Mouse (Mus musculus) urinary bladder, postnatal 10 days (tissue): ENCODE results near the gene Rnf38.

Experiments
- DNase-seq: peaks from one replicate; pipeline ENCODE4 v3.0.0; 2022; ENCODE audit warnings: low spot score

The Rnf38 gene

DNA sequence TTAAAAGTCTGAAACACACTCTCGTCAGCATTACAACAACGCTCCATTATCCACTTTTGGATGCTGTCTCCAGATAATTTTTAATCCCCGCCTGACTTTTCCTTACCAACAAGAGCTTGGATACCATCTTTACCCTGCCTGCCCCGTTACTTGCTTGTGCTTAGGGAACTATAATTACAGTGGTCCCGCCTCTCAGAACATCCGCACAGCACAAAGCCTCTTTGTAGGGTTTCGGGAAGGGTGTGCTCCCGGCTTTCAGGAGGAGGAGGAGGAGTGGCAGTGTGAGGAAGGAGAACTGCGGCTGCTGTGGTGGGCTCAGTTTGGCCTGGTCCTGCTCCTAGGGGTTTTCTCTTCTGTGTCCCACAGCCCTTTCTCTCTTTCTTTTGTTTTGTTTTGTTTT is 9.4 kb downstream of the Rnf38 start:
- DNase-seq, result no peak

DNA sequence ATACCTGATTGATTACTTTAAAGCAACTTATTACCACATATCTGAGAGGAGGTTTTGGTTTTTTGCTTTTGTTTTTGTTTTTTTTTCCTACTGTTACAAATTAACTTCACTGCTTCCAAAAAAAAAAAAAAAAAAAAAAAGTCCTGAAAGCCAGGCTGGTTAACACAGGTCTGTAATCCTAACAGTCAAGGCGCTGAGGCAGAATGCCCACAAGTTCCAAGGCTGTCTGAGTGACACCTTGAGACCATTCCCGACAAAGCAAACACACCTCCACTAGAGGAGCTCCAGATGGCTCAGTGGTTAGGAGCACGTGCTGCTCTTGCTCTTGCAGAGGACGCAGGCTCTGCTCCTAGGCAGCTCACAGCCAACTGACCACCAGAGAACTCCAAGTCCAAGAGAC is 10.1 kb downstream of the Rnf38 start:
- DNase-seq, result no peak

DNA sequence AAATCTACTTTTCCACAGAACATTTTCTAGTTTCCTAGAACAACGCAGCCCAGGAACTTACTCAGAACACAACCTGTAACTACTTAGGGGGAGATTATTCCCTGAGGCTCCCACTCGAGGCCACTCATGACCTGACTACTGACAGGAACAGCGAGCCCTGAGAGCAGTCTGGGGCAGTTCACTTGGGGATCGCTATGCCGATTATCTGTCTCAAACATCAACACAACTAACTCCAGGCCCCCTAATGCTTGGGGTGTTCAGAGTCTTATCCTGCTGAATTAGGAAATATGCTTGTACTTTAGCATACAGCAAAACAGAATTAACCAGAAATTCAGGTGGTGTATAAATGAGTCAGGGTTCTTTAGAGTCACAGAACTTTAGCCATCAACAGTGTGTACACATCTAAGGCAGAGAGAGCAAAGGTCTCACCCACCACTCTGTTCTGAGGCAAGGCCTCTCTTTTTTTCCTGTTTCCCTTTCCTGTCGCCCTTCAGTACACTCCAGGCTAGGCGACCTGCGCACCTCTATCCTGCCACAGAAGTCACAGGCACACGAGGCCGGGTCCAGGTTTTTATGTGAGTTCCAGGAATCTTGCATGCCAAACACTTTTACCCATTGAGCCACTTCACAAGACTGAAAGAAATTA is 16.7 kb downstream of the Rnf38 start:
- DNase-seq, result no peak

DNA sequence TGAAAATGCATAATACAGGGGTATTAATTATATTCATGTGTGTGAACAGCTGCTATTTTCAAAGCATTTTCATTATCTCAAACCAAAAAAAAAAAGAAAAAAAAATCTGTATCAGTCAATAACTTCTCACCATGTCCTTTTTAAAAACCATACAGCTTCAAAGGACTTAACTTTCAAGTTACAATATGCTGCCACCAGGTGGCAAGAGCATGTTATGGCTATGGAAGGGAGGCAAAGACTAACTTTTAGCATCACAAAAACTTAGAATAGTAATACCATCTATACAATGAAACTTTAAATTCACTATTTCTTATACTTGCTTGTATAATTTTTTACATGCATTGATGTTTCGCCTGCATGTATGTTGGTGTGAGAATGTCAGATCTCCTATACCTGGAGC is 33.6 kb downstream of the Rnf38 start:
- no peak for DNase-seq

DNA sequence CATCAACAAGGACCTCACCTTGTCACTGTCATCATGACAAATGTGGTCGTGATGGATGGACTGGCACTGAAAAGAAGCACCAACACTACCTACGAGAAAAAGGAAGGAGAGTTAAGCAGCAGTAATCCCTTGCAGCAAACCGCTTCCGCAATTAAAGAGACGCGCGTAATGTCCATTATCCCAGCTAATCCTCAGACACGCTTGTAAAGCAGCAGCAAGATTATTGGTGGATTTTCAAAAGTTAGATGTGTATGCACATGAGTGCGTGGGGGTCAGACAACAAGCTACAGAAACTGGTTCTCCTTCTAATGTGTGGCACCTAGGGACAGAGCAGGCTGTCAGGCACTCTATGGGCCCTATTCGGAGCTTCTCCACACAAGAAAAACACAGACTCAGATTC is 46.2 kb downstream of the Rnf38 start:
- no peak for DNase-seq

DNA sequence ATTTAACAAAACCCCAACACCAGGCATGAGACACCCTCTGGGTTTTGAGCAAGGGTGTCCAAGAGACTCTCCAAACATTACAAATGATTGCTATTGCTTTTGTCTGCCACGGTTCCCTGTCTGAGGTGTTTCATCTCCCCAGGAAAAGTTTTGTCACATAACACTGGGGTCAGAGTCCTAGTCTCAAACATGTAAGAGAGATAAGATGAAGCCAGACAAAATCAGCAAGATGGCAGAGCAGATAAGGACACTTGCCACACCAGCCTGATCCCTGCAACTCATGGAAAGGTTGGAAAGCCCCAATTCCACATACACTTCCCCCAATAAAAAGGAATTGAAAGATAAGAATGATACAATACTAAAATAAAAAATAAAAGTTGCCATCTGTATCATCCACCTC is 49.7 kb downstream of the Rnf38 start:
- DNase-seq, result no peak

DNA sequence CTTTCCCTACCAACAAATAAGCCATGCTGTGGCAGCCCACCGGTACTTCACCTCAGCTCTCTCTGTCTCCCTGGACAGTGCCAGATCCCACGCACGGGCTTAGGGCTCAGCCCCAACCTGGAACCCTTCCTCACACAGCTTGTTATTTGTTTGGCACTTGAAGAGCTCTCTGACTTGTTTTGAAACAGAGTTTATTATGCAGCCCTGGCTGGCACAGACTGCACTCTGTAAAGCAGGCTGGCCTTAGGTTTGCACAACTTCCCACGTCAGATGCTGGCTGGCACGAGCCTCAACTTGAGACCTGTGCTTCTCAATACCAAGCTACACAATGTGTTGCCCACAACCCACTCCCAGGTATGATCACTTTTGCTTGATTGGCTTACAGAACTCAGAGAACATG is 53.8 kb downstream of the Rnf38 start:
- DNase-seq, result no peak

DNA sequence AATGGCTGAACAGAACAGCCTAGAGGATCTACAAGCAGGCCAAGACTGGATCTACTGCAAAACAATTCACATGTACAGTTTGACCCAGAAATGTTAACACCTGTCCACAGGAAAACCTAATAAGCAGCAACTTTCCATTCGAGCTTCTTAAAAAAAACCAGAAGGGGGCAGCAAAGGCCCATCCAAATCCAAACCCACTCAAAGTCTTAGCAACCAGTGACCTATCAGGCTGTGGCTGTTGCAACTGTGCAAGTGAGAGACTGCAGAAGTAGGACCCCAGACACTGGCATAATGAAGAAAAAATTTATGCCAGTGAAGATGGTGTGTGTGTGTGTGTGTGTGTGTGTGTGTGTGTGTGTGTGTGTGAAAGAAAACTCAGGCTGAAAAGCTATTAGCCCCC is 60.4 kb downstream of the Rnf38 start:
- no peak for DNase-seq

DNA sequence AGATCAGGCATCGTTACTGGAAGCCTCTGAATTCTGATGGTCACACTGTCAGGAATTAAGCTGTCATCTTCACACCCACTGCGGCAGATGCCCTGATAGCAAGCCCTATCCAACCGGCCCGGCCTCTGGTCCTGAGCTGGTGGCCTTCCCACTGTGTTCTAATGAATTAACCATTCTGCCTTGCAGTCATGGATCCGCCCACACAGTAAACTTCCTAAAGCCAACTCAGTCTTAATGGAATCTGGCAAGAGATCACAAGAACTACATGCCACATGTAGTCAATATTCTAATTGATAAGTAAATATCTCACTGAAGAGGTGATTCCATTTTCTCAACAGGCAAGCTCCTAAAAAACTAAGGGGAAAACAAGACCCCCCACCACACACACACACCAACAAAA is 60.9 kb downstream of the Rnf38 start:
- no peak for DNase-seq

DNA sequence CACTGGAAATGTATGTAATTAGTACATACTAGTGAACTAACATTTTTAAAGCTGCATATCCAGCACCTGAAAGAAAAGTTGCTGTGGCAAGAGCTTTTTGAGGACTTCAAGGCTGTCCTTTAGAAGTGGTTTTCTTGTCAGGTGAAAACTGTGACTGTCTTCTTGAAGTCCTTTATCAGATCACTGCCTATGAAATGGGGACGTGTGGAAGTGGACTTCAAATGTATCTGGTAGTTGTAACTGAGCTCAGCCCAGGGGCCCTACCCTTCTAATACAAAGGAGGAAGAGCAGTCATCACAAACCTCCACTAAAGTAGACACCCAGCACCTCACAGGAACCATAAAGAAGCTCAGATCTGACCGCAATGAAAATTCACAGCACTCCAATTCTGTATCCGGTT is 63.7 kb downstream of the Rnf38 start:
- no peak for DNase-seq

DNA sequence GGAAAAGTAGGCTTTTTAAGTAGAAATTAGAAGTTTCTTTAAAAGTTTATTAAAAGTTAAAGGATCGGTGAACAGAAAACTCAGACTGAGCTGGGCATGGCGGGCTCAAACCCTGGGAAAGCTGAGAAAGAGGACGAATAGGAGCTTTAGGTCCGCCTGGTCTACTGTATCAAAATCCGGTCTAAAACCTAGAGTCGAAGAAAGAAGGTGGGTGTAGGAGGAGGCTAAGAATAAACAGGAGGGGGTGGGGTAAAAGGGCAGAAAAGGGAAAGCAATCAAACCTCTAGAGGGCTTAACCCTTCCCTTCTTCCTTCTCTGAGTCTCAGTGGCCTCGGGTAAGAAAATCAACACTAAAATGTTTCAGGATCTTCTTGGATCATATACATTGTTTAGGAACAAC is 64.8 kb downstream of the Rnf38 start:
- no peak for DNase-seq

DNA sequence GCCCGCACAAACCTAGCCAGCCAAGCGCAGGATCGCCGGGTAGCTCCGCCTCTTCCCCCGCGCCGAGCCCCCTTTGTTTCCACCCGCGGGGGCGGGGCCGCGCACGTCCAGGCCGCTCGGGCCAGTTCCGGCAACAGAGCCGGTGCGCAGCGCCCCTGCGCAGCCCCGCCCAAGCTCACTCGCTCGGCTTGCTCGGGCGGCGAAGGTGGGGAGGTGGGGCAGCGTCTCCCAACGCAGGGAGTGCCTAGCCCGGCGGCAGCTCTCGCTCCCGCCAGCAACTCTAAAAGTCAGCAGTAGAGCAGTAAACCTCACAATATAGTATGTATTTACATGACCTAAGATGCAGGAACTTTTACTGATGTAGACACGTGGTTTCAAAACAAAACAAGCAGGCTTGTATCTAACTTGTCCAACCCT is 65.3 kb downstream of the Rnf38 start:
- peak; percentile 90 for DNase-seq

DNA sequence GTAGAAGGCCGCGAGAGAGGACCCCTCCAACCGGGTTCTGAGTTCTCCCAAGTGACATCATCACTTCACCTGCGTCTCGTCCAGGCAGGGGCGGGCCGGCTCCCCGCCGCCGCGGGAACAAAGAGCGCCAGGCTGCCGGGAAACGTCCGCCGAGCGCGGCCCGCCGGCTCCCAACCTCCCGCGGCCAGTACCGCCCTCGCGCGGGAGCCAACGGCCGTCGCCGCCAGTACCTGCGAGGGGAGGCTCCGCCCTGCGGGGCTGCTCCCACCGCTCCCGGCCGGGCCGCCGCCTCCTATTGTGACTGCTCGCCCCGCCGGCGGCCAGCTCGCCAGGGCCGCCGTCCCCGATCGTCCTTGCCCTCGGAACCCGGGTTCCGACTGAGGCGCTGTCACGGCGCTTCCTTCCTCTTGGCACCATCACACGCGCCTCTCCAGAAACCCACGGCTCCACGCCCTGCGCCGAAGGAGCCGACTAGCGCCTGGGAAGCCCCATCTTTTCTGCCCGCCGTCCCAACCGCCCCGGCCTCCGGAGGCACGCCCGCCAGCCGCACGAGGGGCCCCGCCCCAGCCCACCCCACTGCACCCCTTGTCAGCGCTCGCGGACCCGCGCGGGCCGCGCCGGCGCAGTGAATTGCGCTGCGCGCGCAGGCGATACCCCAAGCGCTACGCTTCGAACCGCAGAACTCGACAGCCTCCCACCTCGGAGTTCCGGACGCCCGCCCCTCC is 66.0 kb downstream of the Rnf38 start:
- peak; percentile 33 for DNase-seq

DNA sequence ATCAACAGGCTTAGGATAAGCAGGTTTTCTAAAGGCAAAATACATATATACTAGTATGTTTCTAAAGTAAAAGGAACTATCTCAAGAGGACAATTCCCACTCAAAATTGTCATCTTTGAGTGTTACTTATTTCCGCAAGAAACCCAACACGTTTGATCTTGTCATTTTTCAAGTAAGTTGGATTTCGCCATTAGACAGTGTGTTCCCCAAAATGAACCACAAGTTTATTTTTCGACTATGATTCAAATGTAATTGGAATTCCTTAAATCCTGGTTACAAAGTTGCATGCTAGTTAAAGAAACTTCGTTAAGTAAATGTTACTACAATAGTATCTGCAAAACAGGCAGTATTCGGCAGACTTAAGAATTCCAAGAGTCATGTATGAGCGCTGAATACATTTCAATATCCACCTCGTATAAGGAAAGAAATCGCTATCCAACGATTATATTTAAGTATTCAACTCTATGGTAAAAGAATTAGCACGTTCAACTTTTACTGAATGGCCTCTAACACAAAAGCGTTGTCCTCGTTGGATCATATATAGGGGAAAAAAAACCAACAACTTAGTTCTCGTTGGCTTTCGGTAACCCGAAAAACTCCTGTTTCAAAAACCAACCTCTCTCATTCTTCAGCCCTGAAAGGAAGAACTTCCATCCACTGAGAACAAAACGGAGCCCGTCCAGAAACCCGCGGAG is 66.7 kb downstream of the Rnf38 start:
- DNase-seq, result no peak

DNA sequence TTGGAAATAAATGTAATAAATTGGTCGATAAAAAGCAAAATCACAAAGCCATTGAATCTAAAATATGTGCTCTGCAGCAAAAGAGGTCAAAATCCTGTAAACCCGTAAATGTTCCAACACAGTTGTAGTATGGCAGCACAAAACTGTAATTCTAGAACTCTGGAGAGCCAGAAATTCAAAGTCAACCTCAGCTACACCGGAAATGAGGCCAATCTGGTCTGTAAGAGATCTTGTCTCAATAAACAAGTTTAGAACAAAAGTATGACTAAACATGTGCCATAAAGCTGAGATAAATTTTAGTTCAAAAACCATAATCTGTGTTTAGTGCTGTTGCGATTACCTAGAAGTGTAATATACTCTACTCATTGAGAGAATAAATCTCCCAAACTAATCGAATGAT is 69.0 kb downstream of the Rnf38 start:
- no peak for DNase-seq

DNA sequence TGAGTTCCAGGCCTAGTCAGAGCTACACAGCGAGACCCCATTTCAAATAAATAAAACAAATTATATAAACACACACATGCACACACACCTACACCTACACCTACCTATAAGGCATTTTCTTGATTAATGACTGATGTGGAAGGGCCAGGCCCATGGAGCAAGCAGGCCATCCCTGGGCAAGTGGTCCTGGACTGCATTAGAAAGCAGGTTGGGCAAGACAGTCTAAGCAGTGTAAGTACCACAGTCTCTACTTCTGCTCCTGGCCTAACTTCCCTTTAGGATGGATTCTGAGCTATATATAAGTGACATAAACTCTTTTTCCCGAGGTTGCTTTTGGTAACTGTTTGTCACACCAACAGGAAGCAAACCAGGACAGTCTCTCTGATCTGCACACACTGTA is 70.6 kb downstream of the Rnf38 start:
- no peak for DNase-seq

DNA sequence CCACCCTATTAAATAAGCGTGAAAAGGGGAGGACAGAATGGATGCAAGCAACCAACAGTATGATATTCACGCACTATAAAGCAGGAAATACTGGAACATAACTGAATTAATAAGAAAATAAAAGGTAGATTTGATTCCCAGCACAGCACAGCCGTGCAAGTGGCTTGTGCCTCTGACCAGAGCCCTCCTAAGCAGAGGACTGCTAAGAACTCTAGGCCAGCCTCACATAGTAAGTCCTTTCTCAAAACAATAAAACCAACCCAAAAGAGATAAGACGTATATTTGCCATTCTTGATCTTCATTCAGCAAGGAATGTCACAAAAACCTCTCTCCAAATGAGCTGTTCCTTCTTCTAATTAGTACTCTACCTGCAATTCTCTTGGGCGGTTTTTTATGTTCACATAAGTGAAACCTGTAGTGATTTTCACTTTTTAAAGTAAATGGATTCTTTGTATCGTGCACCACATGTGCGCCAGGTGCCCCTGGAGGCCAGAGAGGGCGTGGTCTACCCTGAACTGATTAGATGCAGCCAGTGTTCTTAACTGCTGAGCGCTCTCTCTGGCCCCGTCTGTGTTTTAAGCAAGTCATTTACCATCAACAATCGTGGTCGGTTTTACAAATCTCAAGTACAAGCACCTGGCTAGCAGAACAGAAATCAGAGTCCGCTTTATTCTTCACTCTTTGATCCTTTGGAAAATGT is 72.4 kb downstream of the Rnf38 start:
- no peak for DNase-seq

DNA sequence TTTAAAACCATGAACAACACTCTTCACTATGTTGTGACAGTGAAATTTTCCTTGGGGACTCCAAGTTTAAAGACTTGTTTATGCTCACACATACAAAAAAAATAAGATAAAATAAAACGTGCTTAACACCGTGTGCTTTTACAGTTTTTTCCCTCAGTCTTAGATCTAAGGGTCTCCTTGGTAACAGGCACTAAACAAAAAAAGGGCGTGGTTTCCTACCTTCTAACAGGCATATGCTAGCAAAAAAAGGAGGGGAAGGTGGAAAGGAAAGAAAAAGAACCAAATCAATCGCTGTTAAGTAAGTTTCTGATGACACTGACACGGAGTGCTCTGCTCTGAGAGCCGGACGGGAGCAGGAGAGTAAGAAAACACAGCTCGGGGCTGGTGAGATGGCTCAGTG is 73.8 kb downstream of the Rnf38 start:
- no peak for DNase-seq

DNA sequence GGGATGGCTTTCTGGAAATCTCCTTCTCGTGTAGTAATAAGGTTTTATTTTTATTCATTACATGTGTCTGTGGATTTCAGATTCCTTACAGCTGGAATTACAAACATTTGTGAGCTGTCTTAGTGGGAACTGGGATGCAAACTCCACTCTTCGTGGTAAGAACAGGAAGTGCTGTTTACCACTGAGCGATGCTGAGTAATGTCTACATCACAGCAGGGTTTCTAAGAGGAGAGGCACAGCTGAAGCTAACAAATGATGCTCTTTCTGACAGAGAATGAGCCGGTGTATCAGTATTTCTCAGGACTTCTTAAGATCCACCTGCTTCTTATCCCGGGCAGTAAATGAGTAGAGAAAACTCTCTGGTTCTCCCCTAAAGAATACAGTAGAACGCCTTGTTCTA is 77.1 kb downstream of the Rnf38 start:
- no peak for DNase-seq

DNA sequence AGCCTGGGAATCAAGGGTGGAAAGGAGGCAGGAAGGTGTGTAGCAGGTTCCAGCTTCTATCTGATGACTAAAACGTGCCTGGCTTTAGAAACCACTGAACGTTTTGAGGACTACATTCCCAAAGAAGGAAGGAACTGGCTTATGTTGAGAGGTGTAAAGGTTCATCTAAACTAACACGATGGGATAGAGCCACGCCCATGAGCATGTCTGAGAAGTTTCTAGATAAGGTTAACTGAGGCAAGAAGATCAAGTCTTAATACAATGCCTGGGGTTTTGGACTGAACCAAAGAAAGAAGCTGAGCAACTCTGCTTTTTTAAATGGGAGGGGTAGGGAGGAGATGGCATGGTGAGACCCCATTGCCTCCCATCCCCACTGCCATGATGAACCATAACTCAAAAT is 78.7 kb downstream of the Rnf38 start:
- no peak for DNase-seq

DNA sequence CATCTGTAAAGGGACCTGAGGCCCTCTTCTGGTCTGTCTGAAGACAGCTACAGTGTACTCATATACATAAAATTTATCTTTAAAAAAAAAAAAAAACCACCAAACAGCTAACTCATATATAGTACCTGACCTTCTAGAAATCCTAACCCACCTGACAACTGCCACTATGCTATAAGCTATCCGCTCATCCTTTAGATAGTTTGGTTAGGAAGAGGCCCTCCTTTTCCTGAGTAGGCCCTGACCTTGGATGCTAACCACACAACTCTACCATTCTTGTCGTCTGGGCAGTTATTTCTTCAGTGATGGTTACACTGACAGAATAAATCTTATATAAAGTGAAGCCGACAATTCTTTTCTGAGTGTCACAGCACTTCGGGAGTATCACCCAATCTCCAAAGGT is 80.7 kb downstream of the Rnf38 start:
- DNase-seq, result no peak

DNA sequence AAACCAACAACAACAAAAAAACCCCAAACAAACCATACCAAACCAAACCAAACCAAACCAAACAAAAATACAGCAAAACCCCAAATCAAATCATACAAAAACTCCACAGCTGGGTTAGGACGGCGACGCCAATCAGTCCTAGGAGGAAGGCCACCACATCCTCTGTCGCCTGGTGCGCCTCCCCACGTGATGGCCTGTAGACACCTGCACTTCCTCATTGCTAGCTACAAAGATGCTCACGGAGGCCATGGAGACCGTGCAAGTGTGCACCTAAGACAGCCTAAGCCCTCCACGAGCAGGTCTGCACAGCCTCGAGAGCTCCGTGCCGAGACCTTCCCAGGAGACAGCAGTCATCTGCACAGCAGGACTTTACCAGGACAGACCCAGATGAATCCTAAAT is 106.8 kb downstream of the Rnf38 start:
- no peak for DNase-seq
